Mouse (Mus musculus) layer of hippocampus, postnatal 36 days (tissue): ENCODE measurements at regions not wholly inside any gene's neighbourhood (a gene's known extent, or its start where the extent isn't known, plus 50 kb on each side); places are given as distances from the start of the nearest gene placed in this dataset.
"Not testable (repeated sequence)": the region's sequence is repeated elsewhere in the genome, so short reads cannot be mapped to it uniquely, and the experiment has no call there.

ENCODE experiments used
- DNase-seq, 2 experiments: peaks; one replicate each; pipeline ENCODE4 v3.0.0; 2022

DNA sequence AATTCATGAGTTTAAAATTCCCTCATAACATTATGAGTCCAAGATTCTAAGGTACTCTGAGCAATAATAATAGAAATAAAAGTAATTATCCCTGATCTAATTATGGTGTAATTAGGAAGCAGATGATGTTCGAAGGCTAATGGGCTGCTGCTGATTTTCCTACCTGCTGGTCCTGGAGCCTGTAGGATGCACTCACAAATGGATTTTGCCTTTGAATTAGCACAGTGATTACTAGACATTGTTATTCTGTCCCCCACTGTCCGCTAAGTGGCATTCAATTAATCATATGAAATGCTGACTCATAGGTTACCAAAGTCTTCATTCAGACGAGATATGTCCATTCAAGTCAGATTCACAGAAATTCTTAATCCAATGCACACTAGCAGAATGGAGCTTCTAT lies 246.0 kb upstream of the Klf6 start:
- DNase-seq, result no peak

DNA sequence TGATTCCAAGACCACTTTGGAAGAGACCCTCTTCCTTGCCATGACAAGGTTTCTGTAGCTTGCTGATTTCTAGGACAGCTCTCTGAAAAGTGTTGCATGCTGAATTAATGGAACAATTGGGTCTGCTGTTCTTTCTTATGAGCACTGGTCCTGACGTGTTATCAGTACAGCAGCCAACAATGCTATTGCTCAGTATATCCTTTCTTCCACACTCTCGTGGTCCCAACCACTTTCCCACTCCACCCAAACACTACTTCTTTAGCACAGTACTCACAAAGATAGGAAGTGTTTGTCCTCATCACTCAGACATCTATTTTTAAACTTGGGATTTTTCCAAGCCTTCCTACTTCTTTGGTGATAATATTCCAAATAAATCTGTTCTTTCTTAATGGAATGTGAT lies 233.2 kb upstream of the Klf6 start:
- DNase-seq, result no peak

DNA sequence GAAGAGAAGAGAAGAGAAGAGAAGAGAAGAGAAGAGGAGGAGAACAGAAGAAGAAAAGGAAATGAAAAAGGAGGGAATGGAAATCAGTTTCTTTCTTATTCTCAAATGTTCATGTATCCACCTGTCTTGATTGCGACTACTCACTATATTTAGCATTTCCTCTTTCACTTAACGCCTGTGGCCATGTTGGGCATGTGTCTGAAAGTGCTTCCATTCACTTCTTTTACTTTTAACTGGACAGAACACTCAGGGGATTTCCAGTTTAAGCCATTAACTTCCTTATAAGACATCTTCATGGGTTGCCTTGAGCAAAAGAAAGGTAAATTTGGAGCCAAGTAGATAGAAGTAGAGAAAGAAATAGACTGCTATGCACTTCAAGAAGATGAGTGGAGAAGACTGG lies 226.3 kb upstream of the Klf6 start:
- no peak for DNase-seq

DNA sequence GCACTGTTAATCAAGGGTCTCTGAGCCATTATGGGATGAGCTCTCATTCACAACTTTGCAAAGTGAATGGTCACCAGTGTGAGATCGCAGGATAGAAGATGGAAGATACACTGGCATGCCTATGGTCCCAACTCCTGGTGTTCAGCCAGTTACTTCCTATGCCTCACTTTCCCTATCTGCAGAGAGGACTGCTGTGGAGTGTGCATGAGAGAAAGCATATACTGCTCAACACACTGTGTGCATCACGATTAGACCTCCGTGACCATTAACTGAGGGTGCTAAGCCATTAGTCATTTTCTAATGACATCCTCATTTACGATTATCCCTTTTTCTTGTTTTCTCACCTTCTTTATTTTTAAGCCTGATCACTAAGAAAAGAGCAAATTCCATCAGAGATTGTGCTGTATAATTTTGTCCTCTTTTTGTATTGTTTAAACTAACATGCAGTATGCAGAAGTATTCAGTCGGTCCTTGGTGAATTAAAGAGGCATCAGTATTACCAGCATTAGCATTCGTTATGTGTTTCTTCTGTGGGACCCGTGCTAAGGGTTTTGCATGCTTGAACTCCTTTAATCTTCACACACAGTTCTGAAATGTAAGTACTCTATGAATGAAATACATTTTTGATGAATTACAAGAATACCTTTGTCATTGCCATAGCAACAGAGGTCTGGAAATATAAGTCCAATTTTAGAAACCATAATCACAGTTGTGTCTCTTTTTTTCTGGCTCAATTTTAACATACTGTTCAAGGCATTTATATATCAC lies 219.4 kb upstream of the Klf6 start:
- no peak for DNase-seq

DNA sequence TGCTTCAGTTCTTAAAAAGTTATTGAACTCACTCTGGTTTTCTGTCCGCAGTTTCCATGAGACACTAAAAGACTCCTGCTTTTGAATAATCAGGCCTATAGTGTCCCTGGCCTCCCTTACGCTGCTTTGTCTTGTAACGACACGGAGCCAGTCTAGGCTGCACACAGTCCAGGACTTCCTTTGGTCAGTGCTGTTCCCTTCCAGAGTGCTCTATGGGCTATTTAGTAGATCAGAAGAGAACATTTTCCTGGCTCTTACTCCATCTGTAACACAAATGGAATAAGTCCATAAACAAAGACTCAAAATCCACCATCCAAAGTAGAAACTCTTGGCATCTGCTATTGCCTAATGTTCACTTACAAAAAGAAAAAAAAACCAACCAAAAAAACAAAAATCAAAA lies 213.0 kb upstream of the Klf6 start:
- DNase-seq, result no peak

DNA sequence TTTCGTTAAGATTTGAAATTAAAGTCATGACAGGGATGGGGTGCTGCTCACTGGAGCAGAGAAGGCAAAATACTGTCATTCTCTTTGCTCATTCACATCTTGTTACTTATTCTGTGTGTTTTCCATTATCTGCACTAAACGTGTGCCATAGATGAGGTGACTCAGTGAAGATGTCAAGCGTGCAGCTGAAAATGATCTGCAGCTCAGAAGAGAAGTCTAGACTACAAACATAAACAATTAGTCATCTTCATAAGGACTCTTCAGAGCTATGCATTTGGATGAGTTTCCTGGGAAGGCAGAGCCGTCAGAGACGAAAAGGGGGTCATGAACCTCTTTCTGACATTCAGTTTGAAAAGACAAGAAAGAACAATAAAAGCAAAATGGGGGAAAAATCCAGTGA lies 203.7 kb upstream of the Klf6 start:
- DNase-seq, result no peak

DNA sequence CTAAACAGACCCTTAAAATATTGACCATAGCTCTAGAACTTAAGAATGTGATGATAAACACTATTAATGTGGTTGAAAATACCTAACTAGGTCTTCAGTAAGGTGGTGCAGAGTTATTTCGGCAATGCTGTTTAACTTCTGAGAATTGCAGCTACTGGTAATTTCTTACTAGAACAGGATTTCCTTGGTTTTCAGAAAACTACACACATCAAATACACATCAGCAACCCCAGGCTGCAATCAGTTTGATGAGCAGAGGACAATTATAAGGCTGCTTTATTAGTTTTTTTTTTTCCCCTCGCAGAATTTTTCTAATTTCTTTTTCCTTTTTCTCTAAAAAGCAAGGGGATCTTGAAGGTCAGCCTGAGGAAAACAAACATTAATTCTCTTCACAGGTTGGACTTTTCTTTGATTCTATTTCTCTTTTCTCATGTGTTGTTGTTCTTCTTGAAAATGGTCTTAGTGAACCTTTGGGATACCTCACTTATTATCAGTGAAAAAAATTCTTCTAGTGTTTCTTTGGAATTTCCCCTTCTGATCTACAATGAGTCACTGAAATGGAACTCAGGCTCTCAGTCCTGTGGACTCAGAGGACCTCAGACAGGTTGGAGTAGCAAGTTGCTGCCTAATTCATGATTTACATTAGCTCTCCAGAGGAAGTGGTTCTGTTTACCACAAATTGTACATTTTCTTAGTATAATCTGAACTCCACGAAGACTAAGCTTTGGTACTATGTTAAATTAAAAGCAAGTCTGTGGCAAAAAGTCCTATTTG lies 194.9 kb upstream of the Klf6 start:
- no peak for DNase-seq

DNA sequence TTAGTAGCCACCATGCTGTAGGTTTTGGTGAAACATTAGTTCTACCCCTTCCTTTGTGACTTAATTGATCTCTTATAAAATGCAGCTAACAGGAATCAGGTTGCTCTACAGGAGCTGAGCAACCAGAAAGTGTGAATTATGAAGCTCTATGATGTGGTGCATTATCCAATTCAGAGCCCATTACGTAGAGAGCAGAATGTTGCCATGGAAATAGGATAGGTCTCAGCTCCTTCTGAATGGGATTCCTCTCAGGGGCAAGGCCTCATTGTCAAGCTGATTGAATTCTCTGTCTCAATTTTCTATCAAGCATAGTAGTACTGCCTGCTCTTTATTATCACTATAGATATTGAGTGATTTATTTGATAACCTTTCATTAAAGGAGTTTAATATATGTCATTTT lies 185.6 kb upstream of the Klf6 start:
- DNase-seq, result no peak

DNA sequence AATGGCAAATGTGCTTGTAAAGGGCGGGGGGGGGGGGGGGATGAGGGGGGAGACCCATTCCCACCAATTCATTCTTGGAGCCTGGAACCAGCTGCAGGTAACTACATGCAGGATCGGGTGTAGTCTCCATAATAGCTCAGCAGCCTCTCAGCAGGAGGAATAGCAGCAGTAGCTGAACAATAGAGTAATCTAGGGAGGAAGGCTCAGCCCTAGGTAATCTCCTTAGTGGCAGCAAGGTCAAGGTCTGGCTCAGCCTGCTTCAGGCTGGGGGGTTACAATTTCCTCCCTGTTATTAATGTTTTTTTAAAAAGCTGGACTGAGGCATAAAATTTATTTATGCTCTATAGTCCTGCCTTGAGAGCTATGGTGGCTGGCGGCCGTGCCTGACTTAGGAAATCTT lies 171.2 kb upstream of the Klf6 start:
- DNase-seq, result no peak

DNA sequence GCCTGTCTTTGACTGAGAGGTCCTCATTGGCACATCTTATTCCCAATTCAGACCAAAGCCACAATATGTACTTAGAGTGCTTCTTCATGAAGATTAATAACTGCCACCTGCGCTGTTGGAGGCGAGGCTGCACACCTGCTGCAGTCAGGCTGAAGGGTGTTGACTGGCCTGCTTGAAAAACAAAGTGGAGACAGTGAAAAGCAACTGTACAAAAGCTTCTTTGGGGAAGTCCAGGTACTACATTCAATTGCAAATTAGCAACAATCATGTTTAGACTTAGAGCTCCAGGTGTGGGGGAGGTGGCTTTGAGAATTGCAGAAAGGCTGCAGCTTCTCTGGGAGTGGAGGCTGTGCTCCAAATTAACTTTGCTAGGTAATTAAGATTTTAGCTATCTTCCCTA lies 170.6 kb upstream of the Klf6 start:
- not testable (repeated sequence) for DNase-seq

DNA sequence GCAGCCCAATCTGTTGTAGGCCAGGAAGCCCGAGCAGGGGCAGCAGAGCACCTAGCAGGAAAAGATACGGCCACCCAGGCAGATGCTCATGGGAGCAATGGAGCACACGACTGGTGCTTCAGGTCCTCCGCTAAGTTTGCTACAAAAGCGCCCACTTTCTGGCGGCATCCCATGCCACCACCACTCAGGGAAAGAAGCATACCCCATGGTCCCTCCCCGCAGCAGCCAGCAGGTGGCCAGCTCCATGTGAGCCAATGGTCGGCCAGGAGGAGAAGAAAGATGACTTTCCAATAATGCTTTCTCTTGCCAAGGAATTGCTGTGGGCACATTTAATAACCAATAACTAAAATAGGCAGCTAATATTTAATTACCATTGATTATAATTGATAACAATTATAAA lies 166.7 kb upstream of the Klf6 start:
- DNase-seq, result no peak

DNA sequence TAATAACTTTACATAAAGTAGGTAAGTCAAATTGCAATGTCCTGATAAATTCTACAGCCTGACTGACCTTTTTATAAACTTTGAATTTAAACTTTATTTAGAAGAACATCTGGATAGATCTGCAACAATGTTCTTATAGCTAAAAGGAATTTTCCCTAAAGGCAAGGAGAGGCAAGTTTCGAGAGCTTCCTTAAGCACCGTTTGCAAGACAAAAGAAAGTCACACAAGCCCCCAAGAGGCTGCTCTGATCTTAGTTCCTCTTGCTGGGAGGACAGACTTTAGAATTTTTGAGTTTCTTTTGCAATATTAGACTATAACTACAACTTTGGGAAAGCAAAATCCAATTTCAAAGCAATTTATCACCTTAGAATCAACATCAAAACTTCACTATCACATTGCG lies 165.7 kb upstream of the Klf6 start:
- DNase-seq, result not testable (repeated sequence)

DNA sequence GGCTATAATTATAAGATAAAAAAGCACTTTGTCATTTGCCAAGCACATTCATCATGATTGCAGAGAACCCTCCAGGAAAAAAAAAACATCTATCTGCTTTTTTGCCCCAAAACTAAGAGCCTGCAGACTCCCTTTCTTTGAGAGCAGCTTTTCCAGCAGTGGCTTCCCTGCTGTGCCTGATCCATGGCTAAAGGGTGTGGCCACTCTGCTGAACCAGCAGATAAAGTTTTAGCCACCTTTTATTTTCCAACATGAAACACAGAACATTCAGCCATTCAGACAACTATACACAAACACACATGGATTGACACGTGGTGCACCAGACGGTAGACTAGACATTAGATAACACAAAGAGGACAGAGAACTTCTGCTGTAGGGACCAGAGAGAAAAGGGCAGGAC lies 164.9 kb upstream of the Klf6 start:
- DNase-seq, result no peak

DNA sequence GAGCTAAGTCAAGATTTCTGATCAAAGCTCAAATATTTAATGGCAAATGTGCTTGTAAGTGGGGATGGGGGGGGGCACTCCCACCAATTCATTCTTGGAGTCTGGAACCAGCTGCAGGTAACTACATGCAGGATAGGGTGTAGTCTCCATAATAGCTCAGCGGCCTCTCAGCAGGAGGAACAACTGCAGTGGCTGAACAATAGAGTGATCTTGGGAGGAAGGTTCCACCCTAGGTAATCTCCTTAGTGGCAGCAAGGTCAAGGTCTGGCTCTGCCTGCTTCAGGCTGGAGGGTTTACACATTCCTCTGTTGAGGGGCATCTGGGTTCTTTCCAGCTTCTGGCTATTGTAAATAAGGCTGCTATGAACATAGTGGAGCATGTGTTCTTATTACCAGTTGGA lies 164.0 kb upstream of the Klf6 start:
- not testable (repeated sequence) for DNase-seq

DNA sequence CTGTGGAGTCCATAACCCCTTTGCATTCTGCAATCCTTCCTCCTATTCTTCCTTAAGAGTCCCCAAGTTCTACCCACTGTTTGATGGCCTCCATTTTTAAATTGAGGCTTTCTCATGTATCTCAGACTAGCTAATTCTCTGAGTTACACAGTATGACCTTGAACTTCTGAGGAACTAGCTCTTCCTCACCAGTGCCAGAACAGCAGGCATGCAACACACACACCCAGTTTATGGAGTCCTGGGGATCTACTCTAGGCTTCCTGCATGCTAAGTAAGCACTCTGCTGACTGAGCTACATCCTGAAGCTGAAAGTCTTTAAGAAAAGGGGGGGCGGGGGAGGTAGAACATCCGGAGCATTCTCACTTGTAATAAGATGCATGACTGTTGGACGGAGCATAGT lies 159.2 kb upstream of the Klf6 start:
- DNase-seq, result no peak

DNA sequence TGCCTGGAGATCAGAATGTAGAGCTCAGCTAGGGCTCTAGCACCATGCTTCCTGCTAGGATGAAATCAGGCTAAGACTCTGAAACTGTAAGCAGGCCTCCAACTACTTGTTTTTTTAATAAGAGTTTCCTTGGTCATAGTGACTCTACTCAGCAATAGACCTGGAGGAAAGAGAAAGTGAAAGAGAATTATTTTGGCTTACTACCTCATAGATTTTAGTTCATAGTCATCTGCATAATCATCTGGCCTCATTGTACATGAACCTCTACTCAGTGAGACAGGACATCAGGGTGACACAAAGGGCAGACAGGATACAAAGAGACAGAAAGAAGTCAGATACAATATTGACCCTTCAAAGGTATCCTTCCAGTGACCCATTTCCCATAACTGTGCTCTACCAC lies 156.3 kb upstream of the Klf6 start:
- no peak for DNase-seq

DNA sequence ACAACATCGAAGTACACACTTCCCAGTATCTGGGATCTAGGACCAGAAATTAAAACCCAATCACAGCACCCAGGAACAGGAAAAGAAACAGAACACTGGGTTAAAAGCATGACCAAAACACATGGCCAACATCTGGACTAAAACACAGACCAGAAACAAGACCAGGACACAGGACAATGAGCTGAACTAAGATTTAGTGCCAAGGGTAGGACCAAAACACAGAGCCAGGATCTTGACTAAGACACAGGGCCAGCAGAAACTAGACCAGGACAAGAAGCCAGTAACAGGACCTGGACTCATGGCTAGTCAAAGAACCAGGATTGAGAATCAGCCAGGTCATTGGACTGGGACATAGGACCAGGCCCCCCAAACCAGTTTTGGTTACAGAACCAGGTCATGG lies 149.6 kb upstream of the Klf6 start:
- DNase-seq, result no peak

DNA sequence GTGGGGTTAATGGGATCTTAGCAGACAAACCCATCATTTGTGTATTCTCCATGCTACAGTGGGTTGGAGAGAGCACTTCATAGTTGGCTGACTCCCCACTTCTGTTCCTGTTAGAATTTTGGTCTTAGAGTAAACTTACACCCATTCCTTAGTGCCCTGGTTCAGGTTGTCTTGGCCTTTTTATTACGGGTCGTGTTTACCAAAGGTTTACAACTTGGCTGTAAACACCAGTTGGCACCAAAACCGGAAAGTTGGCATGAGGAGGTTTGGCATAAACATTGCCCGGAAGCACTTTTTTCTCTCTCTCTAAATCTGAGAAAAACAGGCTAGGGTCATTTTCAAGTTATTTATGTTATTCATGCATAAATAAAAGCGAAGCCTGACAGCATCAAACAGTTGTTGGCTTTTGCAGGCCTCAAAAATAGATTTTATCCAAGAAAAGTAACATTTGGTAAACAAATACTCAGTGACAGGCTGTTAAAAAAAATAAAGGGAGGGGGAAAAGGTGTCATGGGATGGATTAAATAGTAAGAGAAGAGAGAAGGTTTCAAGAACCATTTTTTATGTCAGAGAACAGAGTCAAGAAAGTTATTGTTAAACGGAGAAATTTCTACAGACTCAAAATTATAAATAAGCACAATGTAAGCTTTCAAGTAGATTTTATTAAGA lies 148.0 kb upstream of the Klf6 start:
- no peak for DNase-seq

DNA sequence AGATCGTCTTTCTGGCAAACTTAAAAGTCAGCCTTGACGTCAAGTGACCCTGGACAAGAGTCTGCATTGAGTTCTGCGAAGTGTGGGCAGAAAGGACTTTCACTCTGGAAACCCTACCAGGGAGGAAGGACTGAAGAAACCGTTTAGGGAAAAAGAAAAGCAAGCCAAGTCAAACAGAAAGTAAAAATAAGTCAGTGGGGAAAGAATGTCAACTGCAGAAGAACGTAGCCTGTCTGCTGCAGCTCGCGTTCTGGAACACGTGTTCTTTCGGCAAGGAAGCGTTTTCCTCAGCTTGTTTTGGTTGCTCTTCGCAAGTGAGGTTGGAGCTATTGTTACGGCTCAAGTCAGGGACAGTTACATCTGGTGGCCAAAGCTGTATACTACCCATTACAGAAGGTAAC lies 147.1 kb upstream of the Klf6 start:
- no peak for DNase-seq

DNA sequence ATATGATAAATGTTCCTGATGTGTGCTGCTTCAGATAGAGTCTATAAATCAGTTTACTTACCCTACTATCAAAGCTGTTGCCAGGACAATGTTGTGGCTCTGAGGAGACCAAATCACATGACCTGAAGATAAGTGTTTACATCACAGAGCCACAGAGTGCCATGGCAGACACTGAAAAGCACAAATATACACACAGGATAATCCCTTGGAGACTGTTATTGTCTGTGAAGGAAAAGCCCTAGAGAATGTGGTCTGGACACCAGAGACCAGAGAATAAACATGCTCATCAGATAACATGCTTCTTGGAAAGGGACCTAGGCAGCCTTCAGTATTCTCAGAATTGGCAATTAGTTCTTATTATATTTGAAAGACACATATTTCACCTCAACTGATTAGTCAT lies 146.5 kb upstream of the Klf6 start:
- no peak for DNase-seq

DNA sequence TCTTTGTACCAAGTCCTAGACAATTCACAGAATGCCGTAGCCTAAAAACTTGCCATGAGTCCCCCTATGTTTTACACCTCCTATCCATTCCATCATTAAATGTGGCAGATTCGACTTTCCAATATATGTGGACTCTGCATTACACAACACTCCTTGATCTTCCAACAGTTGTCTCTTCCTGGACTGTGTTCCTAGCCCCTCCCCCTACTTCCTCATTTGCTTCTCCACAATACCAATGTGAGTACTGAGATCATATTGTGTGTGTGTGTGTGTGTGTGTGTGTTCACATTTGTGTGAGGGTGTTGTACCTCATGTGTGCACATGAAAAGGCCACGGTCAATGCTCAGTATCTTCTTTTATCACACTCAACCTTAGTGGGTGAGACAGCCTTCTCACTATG lies 144.5 kb upstream of the Klf6 start:
- no peak for DNase-seq

DNA sequence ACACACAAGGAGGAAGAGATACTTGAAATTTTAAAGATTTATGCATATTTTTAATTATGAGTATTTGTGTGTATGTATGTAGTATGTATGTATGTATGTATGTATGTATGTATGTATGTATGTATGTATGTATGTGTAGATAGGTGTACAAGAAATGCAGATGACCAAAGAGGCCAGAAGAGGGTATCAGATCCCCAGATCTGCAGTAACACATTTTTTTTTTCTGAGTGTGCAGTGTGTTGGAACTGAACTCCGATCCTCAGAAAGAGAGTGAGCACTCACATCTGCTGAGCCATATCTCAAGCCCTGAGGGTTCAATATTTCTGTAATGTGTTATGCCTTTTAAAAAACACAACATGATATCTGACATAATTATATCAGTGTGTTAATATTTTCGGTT lies 138.0 kb upstream of the Klf6 start:
- DNase-seq, result no peak

DNA sequence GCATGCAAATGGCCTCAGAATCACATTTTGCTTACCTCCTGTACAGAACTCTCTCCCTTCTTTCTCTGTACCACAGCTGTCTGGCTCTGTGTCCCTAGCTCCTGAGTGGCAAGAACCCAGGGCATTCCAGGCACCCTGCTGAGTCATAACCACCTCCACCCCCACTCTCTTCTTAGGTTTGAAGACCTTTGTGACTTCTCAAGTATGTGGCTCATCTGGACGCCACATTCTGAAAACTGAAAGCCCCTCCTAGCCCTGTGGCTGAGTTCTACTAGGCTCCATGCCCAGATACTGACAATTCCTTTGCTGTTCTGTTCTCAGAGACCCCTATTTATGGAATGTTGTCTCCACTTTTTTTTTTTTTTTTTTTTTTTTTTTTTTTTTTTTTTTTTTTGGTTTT lies 136.9 kb upstream of the Klf6 start:
- DNase-seq, result no peak

DNA sequence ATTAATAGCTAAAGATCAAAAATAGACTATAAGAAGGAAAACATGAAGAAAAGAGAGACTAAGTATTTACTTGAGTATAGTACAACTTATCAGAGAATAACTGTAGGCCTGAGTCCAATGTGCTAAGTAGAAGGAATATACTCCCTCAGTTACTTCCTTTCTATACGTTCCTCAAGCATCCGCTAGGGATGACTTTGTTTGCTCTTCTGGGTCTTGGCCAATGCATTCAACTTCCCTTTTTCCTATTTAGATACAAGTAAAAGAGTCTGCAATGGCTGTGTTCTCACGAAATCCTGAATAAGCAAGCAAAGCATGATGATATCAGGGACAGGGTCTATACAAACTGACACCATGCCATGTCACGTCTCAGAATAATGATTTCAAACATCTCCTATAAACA lies 135.3 kb upstream of the Klf6 start:
- no peak for DNase-seq
